Mouse (Mus musculus) liver, adult 2 months (tissue): ENCODE measurements around the gene Tbx6. TPM values are rescaled to one million over a fixed set of nuclear protein-coding genes. Genes with fewer than 3 reads are reported as not detected.

Experiments
- DNase-seq: peaks from one replicate; pipeline ENCODE4 v3.0.0-alpha.2; 2011; ENCODE audit warnings: low read depth, low spot score; ENCODE audit errors: extremely low read depth
- H3K27ac ChIP-seq: fragments of 200-500 bp; replicated peaks from 2 replicates; pipeline ENCODE4 v1.5.1; 2012; ENCODE audit warnings: low read depth, mild to moderate bottlenecking, control low read depth, inconsistent platforms, low read length; ENCODE audit not compliant: insufficient read depth
- H3K27me3 ChIP-seq: fragments of 200-500 bp; 2 replicates; pipeline ENCODE4 v1.6.1; 2012; ENCODE audit warnings: mild to moderate bottlenecking, moderate library complexity, low read length, inconsistent platforms; ENCODE audit not compliant: control insufficient read depth, insufficient read depth
- H3K36me3 ChIP-seq: fragments of 200-500 bp; 2 replicates; pipeline ENCODE4 v1.6.1; 2012; ENCODE audit warnings: low read length, inconsistent platforms; ENCODE audit not compliant: control insufficient read depth, insufficient read depth
- H3K4me1 ChIP-seq: fragments of 200-500 bp; 2 replicates; pipeline ENCODE4 v1.6.1; 2011; ENCODE audit warnings: low read length; ENCODE audit not compliant: control insufficient read depth, insufficient read depth
- H3K4me3 ChIP-seq: fragments of 200-500 bp; 2 replicates; pipeline ENCODE4 v1.5.1; 2011; ENCODE audit warnings: low read depth, mild to moderate bottlenecking, control low read depth, low read length, moderate library complexity; ENCODE audit not compliant: insufficient read depth
- H3K79me2 ChIP-seq: fragments of 200-500 bp; 2 replicates; pipeline ENCODE4 v1.6.1; 2012; ENCODE audit warnings: inconsistent platforms, mild to moderate bottlenecking, low read length, moderate library complexity; ENCODE audit not compliant: control insufficient read depth, insufficient read depth
- H3K9ac ChIP-seq: fragments of 200-500 bp; 2 replicates; pipeline ENCODE4 v1.6.1; 2012; ENCODE audit warnings: low read depth, mild to moderate bottlenecking, control low read depth, inconsistent platforms, low read length
- CTCF ChIP-seq: fragments of 200-500 bp; IDR thresholded peaks from 2 replicates; pipeline ENCODE4 v1.5.1; 2011; ENCODE audit warnings: low read depth, low read length, control low read depth
- POLR2A ChIP-seq: fragments of 200-500 bp; IDR thresholded peaks from 2 replicates; pipeline ENCODE4 v1.6.1; 2011; ENCODE audit warnings: low read length, control low read depth; ENCODE audit not compliant: insufficient read depth; ENCODE audit errors: extremely low read depth
- WGBS: fragments of 180-500 bp; shearing (Covaris S2); methylation state at CpG from one replicate; pipeline ENCODE4 v1.1.7; 2018; 5-methylcytosine and 5-hydroxymethylcytosine counted together
- polyA plus RNA-seq: library from polyadenylated mRNA; depleted of rRNA; stranded (reverse); fragments of >200 nt; gene quantifications from 2 replicates; pipeline ENCODE4 v1.2.3, GENCODE M21; 2012
- total RNA-seq: library from RNA; depleted of rRNA; stranded (reverse); fragments of >200 nt; gene quantifications from 2 replicates; pipeline ENCODE4 v1.2.3, GENCODE M21; 2014

The Tbx6 gene
- total and polyA plus RNA-seq, 2 experiments: 0.18 to 1.1 TPM

- DNase-seq: peak; percentile 91
- H3K27ac ChIP-seq: peak overlapping the region; percentile 82
- 0% methylated on average over 36 of the region's 36 CpGs for WGBS
- peaks cover 17% of the 10 kb centered on the region for H3K36me3 ChIP-seq
- peaks cover 3% of the 10 kb centered on the region; the same call in 1 of the 2 replicates for H3K79me2 ChIP-seq
- peak overlapping the region; percentile 75 for H3K4me3 ChIP-seq
- 0 out of 2 replicates have a peak, but pooled peaks cover 3% of the 10 kb centered on the region for H3K4me1 ChIP-seq
- TF ChIP-seq POLR2A: peak; percentile 98
- 0 out of 2 replicates have a peak, but pooled peaks have one; percentile 24 for TF ChIP-seq CTCF
- H3K9ac ChIP-seq: peak overlapping the region; percentile 89
- no peaks in the 10 kb centered on the region for H3K27me3 ChIP-seq
Measured at GRCm38 (mm10) chr7:126799050-126799467, 17.8 kb downstream of the Tbx6 start.

- H3K27ac ChIP-seq: peak overlapping the region; percentile 82
- H3K4me3 ChIP-seq: peak overlapping the region; percentile 60
- DNase-seq: no peak
- H3K4me1 ChIP-seq: 0 out of 2 replicates have a peak, but pooled peaks cover 3% of the 10 kb centered on the region
- peaks cover 16% of the 10 kb centered on the region for H3K36me3 ChIP-seq
- TF ChIP-seq POLR2A: peak; percentile 69; the same call in 1 of the 2 replicates
- peak; percentile 59 for TF ChIP-seq CTCF
- peaks cover 3% of the 10 kb centered on the region; the same call in 1 of the 2 replicates for H3K79me2 ChIP-seq
- WGBS: under 1% methylated on average over 38 of the region's 38 CpGs
- H3K9ac ChIP-seq: peak overlapping the region; percentile 79
- H3K27me3 ChIP-seq: no peaks in the 10 kb centered on the region
Measured at GRCm38 (mm10) chr7:126799468-126800268, 18.4 kb downstream of the Tbx6 start.

- H3K27me3 ChIP-seq: no peaks in the 10 kb centered on the region
- 0 out of 2 replicates have a peak, but pooled peaks cover 3% of the 10 kb centered on the region for H3K4me1 ChIP-seq
- peak overlapping the region; percentile 60; the same call in 1 of the 2 replicates for H3K4me3 ChIP-seq
- no peak for TF ChIP-seq POLR2A
- no peak for TF ChIP-seq CTCF
- 79% methylated on average over 5 of the region's 5 CpGs for WGBS
- no peak for DNase-seq
- peak overlapping the region; percentile 82 for H3K27ac ChIP-seq
- peaks cover 3% of the 10 kb centered on the region; the same call in 1 of the 2 replicates for H3K79me2 ChIP-seq
- peaks cover 10% of the 10 kb centered on the region; the same call in 1 of the 2 replicates for H3K36me3 ChIP-seq
- peak overlapping the region; percentile 79 for H3K9ac ChIP-seq
Measured at GRCm38 (mm10) chr7:126800269-126801056, 19.2 kb downstream of the Tbx6 start.

DNA sequence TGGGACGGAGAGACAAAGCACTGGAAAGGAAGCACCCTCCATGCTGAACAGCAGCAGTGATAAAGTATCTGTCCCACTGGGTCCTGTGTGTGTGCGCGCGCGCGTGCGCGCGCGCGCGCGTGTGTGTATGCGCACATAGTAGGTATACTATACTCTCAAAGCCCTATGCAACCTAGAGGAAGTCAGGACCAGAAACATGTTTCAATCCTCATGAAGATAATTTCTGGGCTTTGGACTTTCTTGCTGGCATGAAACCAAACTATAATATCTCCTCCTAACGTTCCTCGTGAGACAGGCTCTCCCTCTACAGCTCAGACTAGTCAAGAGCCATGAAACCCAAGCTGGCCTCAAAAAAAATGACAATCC lies 19.8 kb downstream of the Tbx6 start:
- Histone ChIP-seq H3K27me3 (no peaks in the 10 kb centered on the region), H3K79me2 (peaks cover 3% of the 10 kb centered on the region; the same call in 1 of the 2 replicates), H3K9ac (no peak overlapping the region), H3K27ac (no peak overlapping the region), H3K36me3 (peaks cover 7% of the 10 kb centered on the region; the same call in 1 of the 2 replicates), H3K4me1 (0 out of 2 replicates have a peak, but pooled peaks cover 3% of the 10 kb centered on the region), H3K4me3 (no peak overlapping the region)
- 96% methylated on average over 16 of the region's 16 CpGs for WGBS
- no peak for TF ChIP-seq CTCF
- DNase-seq: no peak

DNA sequence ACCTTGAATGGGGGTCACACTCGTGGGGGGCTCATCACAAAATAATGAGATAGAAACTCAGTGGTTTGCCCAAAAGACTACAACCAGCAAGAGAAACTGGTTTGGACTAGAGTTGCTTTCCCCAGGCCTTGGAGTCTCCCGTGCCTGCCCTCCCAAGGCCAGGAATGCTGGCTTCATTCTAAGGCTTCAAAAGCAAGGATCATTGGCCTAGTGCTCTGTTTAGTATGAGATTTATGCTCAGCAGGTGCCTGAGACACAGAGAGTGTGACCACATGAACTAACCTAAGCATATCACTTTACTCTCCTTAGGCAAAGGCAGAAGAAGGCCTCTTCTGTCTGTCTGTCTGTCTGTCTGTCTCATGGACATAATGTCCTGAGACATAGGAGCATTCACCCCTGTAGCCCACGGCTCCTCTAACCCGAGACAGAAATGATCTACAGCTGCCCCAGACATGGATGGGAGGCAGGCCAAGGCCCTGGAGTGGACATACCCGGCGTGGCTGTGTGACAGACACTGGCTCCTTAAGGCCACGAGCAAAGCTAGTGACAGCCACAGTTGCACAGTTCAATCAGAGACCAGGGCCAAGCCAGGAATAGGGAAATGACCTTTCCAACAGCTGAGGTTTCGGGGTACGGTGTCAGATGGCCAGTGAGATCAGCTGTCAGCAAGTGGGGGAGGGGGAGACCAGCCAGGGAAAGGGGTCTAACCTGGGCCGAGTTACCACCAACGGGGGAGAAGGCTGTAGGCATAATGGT lies 21.0 kb downstream of the Tbx6 start:
- Histone ChIP-seq H3K27ac (no peak overlapping the region), H3K79me2 (peaks cover 3% of the 10 kb centered on the region; the same call in 1 of the 2 replicates), H3K4me1 (0 out of 2 replicates have a peak, but pooled peaks cover 3% of the 10 kb centered on the region), H3K4me3 (no peak overlapping the region), H3K36me3 (no peaks in the 10 kb centered on the region), H3K9ac (no peak overlapping the region), H3K27me3 (no peaks in the 10 kb centered on the region)
- DNase-seq: no peak
- no peak for TF ChIP-seq POLR2A
- no peak for TF ChIP-seq CTCF
- WGBS: 91% methylated on average over 11 of the region's 11 CpGs
